Mouse (Mus musculus) ovary, adult 18-20 months (tissue): Measurements from ENCODE around the gene Lrpap1.
A peak's percentile ranks its signal among the peaks of the same experiment; 100 is the strongest.

ENCODE experiments used
- DNase-seq: peaks from one replicate; pipeline ENCODE4 v3.0.0; 2022; ENCODE audit warnings: low spot score, mixed read lengths

The Lrpap1 gene

DNA sequence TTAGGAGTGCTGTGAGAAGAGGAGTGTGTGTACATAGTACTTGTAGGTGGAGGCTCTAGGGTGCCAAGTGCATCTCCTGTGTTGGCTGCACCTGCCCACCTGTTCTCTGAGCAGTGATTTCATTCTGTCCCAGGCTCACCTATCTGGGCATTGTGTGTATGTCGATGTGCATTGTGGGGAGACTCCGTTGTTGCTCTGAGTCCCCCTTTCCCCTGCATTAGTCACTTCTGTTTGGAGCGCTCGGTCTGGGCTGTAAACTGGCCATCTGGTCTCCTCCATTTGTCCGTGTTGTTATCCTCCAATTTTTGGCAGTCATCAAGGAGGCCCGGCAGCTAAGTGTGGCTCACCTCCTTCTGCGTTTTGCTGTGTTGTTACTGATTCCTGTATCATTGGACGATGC is 14.5 kb upstream of the Lrpap1 start:
- DNase-seq: no peak

DNA sequence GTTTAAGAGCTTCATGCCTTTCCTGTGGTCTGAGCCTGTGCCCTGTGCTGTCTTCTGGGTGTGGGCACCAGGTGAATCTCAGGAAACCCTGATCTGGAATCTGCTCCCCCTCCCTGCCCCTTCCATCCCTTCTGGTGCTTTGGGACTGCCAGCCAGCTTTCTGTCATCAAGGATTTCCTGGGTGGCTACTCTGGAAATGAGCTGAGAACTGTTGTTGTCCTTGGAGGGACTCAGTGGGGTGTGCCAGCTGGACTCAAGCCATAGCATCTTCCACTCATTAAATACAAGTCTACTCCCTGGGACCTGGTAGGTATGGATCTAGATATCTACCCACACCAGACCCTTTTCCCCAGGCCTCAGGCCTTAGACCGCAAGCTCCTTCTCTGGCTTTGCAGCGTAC is 12.9 kb upstream of the Lrpap1 start:
- no peak for DNase-seq

DNA sequence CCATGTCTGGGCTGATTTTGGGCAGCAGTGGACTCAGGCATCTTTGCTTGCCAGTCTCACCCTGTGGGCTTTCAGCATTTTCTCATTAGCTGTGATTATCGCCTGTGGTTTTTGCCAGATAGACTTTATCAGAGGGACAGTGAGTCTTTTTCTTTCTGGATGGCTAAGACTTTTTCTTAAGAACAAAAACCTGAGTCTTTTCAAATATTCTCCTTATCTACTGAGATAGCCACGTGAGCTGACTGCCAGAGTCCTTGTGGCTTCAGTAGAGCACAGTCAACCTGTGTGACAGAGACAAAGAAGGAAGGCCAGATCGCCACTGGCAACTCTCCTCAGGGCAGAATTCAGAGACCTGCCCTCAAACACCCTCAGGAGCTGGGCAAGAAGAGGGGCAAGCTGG is 12.1 kb upstream of the Lrpap1 start:
- DNase-seq: no peak

DNA sequence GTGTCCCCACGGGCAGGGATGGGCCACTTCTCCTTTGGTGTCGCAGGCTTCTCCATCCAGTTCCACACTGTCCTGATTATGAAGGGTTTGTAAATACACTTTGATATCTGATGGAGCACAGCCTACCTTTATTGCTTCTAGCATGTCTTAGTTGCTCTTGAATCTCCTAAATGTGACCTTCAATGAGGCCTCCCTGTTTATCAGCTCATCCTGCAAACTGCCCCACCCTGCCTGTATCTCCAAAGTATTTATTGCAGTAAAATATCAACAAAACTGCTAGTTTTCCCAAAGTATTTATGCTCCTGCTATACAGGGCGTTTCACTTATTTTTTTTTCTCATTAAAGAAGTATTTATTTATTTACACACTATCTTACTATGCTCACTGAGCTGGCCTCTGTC is 10.4 kb upstream of the Lrpap1 start:
- no peak for DNase-seq

DNA sequence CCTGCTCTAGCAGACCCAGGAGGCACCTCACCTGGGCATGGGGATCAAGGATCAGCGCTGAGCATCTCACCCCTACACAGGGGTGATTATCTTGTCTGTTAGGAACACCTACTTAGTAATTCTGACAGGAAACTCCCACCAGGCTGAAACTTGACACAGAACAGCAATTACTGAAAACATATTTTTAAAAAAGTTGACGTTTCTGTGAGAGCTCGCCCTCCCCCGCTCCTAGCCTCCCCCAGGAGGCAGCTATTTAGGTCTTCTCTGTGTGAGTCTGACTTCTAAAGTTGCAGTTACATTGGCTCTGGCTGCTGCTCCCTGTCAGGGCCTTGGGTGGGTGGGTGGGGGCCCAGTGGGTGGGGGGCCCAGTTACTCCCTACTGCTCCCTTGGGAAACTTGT is 6.9 kb upstream of the Lrpap1 start:
- DNase-seq: no peak

DNA sequence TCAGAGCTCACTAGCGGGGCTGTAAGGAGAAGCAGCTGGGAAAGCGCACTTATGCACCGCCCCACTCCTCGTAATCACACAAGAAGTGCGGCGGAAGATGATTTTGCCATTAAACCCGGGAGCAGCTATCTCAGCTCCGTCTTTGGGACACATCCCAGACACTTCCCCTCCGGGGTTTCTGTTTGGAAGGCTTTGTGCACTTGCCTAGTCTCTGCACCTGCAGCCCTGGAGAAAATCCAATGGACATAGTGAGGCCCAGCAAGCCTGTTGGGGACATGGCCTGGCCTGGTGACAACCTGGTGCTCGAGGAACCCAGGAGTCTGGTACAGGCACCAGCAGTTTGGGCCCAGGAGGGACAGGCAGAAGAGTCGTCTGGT is 344 bp upstream of the Lrpap1 start:
- no peak for DNase-seq

DNA sequence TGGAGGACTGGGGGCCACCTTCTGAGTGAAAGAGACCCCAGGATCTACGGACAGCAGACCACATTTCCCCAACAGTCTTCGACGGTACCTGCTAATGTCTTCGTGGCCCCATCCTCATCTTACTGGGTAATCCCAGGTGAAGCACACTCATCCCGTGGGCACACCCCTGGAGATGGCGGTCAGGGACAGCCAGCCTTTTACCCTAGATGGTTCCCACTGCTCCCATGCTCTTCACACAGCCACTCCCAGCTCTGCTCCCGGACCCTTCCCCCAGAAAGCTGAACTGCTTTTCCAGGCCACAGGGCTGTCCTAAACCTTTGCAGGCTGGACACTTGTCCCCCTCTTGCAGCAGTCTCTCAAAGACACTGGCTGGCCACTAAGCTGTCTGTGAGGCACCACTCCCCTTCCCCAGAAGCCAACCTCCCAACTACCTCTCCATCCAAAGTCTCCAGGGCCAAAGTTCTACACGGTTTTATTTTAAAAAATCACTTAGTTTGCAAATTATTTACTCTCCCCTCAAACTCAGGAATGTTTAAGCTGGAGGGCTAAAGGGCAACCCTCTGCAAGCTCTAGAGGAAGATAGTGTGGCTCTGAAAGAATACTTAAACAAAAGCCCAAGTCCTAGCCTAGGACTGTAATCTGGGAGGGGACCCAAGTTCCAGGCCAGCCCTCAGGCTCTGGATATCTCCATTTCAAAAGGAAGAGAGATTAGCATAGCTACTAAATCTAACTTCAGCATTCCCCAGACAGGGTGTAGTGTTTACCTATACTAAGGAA is 1.2 kb downstream of the Lrpap1 start:
- no peak for DNase-seq

DNA sequence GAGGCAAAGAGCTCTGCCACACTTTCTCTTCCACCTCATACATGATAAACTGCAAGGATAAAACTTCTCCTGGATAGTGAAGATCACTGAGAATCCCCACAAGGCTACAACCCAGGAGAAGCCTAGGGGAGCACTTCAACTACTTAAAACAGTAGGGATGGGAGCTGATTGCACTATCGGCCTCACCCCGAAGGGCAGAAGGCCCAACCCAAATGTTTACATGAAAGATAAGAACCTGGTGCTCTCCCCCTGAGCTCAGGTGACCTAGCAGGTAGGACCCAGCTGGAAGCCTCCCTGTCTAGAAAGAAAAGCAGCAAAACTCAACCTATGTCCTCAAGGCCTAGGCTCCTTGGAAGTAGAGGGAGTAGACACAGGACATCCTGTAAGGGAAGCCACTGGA is 2.0 kb downstream of the Lrpap1 start:
- no peak for DNase-seq

DNA sequence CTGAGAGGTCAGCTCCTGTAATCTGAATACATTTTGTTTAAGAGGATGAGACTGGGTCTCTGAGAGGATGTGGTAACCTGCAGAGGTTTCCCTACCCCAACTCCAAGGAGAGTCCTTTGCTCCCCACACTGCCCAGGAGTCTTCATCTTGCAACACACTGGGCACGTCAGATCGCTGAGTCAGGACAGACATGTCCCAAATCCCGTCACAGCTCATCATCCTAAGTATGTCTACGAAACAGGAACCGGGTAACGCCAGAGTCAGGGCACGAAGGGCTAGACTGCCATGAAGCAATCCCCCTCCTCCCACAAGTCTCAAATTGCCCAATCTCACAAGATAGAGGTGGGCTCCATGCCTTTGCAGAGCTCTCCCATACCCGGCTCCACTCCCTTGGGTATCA is 2.5 kb downstream of the Lrpap1 start:
- DNase-seq: no peak

DNA sequence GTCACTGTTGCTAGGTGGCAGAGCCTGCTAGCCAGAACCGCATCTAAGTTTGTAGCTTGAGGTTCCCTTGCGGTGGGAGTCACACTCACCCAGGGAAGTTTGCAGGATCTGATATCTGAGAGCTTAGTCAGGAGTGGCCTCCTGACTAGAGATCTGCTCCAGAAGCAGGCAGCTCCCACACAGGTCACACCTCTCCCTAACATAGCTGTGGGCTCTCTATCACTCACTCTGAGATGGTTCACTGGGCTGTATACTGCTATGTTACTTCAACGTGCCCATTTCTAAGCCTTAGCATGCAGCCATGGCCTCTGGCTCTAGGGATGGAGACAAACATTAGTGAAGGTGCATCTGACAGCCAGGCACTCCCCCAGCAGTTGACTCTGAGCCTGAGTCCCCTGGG is 13.9 kb downstream of the Lrpap1 start:
- DNase-seq: no peak

DNA sequence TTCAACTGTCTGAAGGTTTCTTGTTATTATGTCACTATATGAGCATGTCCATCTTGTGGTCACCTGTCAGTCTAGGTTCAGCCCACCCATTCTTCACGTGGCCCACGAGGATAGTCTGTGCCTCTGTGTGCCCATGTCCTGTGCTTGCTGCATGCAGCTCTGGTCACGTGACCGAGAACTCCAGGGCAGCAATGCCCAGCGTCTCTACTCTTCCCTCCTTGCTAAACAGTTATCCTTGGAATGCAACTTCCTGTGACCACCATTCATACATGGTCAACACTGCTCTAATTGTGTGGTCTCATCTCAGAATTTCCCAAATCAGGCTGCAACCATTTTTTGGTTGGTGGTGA is 16.0 kb downstream of the Lrpap1 start:
- no peak for DNase-seq

DNA sequence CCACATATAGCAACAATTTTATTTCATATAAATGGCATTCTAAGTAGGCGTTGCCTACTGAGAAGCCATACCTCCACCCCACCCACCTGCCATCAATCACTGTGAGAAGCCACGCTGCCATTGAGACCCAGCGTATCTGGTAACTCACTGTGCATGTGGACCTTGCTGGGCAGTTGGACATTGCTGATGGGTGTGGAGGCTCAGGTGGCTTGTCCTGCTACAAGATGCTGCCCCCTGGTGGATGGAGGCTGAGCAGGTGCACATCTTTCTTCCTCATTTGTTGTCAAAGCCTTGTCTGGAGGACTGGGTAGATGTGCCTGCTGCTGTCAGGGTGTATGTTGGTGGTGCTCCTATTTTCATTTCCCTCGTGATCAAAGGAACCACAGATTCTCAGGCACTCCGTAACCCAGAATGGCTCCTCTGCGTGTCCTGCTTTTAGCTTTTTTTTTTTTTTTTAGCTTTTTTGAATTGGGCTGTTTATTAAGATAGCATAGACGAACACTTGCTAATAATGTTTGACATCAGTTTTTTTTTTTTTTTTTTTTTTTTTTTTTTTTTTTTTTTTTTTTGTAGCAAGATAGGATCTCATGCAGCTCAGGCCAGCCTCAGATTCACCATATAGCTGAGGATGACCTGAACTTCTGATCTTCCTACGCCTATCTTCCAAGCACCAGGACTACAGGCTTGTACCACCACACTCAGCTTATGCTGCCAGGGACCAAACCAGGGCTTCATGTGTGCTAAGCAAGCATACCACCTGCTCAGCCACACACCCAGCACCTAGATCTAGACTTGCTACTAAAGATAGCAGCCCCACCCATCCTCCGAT is 16.6 kb downstream of the Lrpap1 start:
- DNase-seq: peak; percentile 43

DNA sequence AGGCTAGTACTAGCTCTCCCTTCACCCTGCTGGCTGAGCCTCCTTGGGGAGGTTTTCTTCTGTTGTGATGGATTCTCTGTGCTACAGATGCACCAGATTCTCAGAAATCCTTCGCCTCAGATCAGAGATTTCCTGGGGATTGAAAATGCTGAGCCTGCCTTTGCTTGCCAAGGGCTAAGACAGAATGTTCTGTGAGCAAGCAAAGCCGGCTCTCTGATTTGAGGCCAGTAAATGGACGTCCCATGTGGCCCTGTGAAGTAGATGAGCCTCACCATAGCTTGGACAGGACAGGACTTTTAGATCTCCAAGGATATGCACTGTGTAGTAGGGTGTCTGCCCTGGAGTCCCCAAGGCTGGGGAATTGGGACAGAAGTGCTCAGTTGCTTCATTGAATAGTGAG is 20.7 kb downstream of the Lrpap1 start:
- no peak for DNase-seq

DNA sequence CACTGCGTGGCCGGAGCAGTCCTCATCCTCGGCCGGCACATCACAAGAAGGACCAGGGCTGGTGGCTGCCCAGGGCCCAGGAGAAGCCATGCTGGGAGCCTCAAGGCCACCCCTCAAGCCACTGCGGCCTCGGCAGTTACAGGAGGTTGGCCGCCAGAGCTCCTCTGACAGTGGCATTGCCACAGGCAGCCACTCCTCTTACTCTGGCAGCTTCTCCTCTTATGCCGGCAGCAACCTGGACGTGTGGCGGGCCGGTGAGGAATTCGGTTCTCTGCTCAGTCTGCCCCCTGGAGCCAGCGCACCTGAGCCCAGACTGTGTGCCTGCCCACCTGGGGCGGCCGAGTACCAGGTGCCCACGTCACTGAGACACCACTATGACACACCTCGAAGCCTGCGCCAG is 26.5 kb downstream of the Lrpap1 start:
- no peak for DNase-seq

DNA sequence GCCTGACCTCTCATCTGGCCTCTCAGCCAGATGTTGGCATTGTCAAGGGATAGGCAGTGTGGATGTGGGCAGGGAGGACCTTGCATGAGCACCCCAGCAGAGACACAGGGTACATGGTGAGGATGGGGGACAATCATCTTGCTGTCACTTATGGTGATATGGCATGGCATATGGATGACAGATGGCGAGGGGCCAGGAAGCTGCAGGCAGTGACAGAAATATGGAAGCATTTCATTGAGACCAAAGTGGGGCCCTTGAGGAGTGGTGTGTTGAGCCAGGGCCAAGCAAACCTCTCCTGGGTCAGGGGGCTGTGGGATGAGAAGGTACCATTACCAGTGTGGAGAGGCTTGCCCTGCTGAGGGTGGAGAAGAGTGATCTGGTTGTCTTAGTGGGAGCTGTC is 29.2 kb downstream of the Lrpap1 start:
- DNase-seq: no peak

DNA sequence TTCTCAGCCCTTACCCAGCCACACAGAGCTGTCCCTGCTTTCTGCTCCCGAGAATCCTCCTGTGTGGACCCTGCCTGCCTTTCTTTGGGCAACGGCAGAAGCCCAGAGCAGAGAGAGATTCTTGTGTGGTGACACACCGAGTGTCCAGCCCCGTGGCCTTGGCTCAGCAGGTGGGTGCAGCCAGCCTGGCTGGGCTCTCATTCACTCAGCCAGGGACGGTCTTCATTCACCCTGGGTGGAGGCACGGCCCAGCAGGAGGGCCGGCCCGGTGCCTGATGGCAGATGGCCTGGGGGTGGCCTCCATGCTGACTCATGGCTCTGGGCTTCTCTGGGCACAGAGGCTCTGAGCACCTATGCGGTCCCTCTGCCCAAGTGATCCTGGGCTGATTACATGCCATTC is 31.6 kb downstream of the Lrpap1 start:
- DNase-seq: peak; percentile 37

DNA sequence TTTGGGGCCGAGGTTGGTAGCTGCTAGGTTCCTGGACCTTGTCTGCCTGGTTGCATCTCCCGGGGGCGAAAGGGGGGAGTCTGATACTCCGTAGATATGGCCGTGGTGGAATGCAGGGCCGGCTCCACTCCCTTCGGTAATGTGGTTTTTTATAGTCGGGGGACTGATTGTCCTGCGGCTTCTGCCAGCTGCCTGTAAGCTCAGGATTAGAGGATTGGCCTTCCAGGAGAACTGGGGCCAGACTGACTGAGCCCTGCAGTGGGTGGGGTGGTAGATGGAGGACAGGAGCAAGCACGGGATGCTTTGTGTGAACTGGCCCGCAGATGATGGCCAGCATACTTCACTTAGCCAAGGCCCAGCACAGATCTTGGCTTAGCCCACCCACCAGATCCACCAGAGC is 32.3 kb downstream of the Lrpap1 start:
- DNase-seq: no peak

DNA sequence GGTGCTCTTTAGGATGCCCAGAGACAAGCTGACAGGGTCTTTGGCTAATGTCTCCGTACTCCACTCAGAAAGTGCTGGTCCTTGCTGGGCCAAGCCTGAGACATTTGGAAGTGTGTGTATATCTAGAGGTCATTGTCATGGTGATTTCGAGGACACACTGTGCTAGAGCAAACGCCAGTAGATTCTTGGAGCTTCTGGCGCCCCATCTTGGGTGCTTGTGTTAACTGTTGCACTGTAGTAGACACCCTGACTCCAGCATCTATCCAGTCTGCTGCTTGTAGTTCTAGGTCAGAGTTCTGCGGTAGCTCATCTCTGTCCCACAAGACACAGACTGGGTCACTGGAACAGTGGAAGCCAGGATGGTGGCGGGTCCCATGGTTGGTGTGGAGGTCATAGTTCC is 33.7 kb downstream of the Lrpap1 start:
- no peak for DNase-seq

DNA sequence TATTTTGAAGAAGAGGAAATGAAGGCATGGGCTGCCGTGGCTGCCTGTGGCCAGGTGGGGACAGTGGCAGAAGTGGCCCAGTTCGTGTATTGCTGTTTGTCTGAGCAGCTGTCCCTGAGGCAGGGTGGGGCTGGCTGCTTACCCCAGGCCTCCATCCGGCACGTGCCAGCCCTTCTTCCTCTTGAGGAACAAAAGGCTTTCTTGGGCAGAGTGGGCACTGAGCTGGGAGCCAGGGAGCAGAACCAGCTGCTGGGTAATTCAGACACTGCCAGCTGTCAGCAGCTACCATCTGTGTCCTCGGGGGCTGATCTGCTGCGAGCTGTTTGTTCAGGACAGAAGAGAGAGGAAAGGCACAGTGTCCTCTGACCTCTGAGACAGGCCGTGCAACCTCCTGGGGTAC is 34.6 kb downstream of the Lrpap1 start:
- DNase-seq: no peak

DNA sequence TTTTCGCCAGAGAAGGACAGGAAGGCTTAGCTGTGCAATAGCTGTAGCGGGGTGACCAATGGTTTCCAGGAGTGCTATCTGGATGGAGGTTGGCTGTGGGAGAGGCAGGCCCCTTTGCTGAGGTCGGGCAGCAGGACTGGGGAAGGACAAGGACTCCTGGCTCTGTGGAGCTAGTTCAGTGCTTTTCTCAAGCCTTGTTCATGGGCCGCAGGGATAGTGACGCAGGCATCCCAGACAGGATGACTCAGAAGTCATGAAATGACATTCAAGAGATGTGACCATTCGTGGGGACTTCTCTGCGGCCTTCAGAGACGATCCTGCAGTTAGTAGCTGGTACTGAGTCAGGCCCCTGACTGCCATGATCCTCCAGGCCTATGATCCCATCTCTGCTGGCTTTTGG is 35.3 kb downstream of the Lrpap1 start:
- DNase-seq: no peak

DNA sequence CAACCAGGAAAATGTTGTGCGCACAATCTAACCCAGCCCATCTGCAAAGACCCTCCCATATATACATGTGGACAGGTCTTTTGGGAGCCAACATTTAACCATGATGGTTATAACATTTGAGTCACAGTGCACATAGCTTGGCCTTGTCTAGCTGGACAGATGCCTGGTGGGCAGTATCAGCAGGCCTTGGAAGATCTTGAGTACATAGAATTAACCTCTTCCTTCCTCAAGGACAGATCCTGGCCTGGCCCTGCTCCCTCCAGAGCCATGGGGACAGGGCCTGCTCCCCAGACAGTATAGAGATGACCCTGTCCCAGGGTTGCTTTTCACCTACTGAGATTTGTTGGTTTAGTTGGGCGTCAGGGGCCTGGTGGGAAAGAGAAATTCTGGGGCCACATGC is 35.7 kb downstream of the Lrpap1 start:
- DNase-seq: peak; percentile 34

DNA sequence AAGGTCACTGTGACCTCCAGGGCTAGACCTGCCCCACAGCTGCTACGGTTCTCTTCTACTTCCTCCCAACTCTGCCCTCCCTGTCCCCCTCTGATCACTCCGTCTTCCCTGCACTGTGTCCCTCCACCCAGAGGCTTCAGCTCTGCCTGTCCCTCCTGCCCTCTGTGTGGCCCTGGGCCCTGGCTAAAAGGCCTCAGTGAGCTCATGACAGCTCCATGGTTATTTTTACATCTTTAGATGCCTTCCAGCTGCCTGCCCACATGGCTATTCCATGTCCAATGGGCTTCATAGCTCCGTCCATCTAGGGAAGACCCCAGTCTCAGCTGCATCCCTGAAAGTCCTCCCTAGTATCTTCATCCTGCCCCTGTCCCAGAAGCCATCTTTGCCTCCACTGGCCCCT is 45.5 kb downstream of the Lrpap1 start:
- no peak for DNase-seq

DNA sequence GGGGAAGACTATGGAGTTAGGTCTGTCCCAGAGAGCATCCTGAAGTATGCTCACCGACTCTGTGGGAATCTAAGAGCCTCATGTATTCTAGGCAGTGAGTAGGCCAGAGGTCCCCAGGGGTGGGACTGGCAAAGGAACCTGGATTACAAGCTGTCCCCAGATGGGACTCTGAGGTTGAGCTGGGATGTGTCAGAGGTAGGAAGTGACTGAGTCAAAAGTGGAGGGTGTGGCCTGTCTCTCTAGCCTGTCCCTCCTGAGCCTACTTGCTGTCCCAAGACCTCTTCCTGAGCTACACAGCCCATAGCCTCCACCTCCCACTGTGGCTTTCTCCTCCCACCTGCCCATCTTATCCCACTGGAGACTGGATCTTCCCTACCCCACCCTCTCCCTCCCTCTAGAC is 47.4 kb downstream of the Lrpap1 start:
- no peak for DNase-seq

DNA sequence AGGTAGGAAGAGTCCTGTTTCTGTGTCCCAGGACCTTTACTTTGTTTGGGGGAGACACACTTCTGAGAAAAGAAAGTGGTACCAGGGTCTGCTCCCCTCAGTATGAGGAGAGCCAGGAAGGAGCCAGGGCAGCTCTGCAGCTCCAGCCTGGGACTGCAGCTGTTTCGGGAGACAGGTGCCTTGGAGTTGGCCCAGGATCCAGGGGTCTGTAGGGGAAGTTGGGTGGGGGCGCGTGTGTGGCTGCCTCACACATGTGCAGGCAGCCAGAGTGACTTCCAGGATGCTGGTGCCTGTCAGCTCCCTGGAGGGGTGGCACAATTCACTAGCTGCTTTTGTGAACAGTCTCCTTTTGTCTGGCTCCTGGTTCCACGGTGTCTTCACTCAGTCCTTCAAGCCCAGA is 48.0 kb downstream of the Lrpap1 start:
- no peak for DNase-seq
